Comparison of ENCODE assay signal across 27 mouse cellular contexts in the genomic region with DNA sequence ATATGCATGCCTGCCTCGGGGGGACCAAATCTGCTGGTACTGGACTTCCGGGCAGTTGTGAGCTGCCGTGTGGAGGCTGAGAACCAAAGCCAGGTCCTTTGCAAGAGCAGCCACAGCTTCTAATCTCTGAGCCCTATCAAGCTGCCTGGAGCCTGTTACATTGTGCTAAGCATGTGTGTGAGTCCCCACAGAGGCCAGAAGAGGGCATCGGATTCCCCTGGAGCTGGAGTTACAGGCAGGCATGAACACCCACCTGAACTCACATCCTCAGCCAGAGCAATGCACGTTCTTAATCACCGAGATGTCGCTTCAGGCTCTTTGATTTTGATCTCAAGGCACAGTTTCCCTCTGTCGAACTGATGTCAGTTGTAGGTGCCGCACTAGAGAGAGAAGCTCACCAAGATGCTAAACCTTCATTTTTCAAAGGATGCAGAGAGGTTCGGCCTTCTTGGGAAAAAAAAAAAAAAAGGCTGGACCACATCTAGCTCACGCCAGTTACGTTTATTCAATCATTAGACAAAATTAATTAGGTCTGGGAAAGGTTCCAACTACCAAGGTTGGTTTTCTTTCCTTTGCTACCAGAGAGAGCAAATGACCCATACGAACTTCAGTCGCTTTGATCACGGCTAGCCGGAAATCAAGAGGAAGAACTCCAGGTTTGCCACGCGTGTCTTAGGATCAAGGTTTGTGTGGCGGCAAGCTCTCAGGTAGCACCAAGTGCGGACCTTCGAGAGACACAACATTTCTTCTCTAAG. TPM values are rescaled to one million over a fixed set of nuclear protein-coding genes. Genes with fewer than 3 reads are reported as not detected.
DNase-seq lines count a peak whose midpoint lies in the region; ATAC-seq and TF ChIP-seq lines count a peak whose summit lies in the region.
"Had no signal": no experiment of that assay in that cellular context is flagged by ENCODE, and none has a peak within 500 bp of the region (broad histone marks: within the 10 kb centered on the region; RNA-seq: fewer than 3 reads in every experiment).

No protein-coding gene starts in this region.

- no peaks in the 10 kb centered on the region for H3K4me1 ChIP-seq in kidney, embryonic 15.5 days
- H3K4me1 ChIP-seq in kidney, embryonic 14.5 days (ENCODE audit: control insufficient read depth, insufficient read depth, low read length), result no peaks in the 10 kb centered on the region
- H3K4me1 ChIP-seq in liver, embryonic 14.5 days (replicated peaks; ENCODE audit: control insufficient read depth in 2 of 2, insufficient read depth in 2 of 2, low read length in 1 of 2), result no peaks in the 10 kb centered on the region
- no peaks in the 10 kb centered on the region for H3K4me1 ChIP-seq in ES-Bruce4 (ENCODE audit: control insufficient read depth, insufficient read depth, low read length)
- H3K4me1 ChIP-seq: forebrain, embryonic 15.5 days; hindbrain, embryonic 12.5 days; limb, embryonic 13.5 days; liver, embryonic 12.5 days had no signal

- TF ChIP-seq POLR2A in ES-Bruce4 (IDR thresholded peaks at IDR 0.05; ENCODE audit: insufficient read depth, low read length), result no peak
- TF ChIP-seq POLR2A in brain, embryonic 14.5 days (IDR thresholded peaks at IDR 0.05; ENCODE audit: borderline replicate concordance, extremely low read depth, insufficient read depth, insufficient read length, poor library complexity, severe bottlenecking), result no peak

- TF ChIP-seq EP300 in liver, embryonic 14.5 days (IDR thresholded peaks at IDR 0.05; ENCODE audit: low read depth), result no peak
- TF ChIP-seq EP300 in ES-Bruce4 (IDR thresholded peaks at IDR 0.05; ENCODE audit: insufficient read depth, low read depth, low read length), result no peak

- no peak for ATAC-seq in kidney, embryonic 15.5 days (replicated peaks; ENCODE audit: low FRiP score)
- ATAC-seq in kidney, embryonic 14.5 days (ENCODE audit: low FRiP score, low TSS enrichment), result no peak
- ATAC-seq in liver, embryonic 14.5 days (ENCODE audit: insufficient read depth), result no peak
- ATAC-seq: forebrain, embryonic 15.5 days; intestine, postnatal 0 days; liver, embryonic 12.5 days had no signal

- H3K9me3 ChIP-seq in kidney, embryonic 15.5 days (replicated peaks), result no peaks in the 10 kb centered on the region
- no peaks in the 10 kb centered on the region for H3K9me3 ChIP-seq in kidney, embryonic 14.5 days (ENCODE audit: control insufficient read depth, low read length)
- no peaks in the 10 kb centered on the region for H3K9me3 ChIP-seq in liver, embryonic 14.5 days (ENCODE audit: control insufficient read depth, low read length)
- no peaks in the 10 kb centered on the region for H3K9me3 ChIP-seq in ES-Bruce4 (replicated peaks; ENCODE audit: control insufficient read depth, insufficient read depth, low read length, poor library complexity, severe bottlenecking)
- H3K9me3 ChIP-seq: forebrain, embryonic 15.5 days; hindbrain, embryonic 12.5 days; limb, embryonic 13.5 days; liver, embryonic 12.5 days had no signal

- no peak for DNase-seq in liver, embryonic 14.5 days (ENCODE audit: low read depth in 3 of 3, low spot score in 3 of 3)
- no peak for DNase-seq in liver
- DNase-seq in brain, embryonic 14.5 days (ENCODE audit: low read depth), result peak; percentile 32
- DNase-seq in B cell, adult 2 months, result no peak
- DNase-seq: adrenal gland, postnatal 10 days; cerebellum, adult 8-10 months; cerebellum, postnatal 25 days; gastrocnemius, postnatal 36 days; heart, adult 18-20 months; heart, postnatal 36 days; lung, adult 2 months; lung, postnatal 14 days; midbrain, embryonic 14.5 days; thymus, adult 2 months; thymus, postnatal 36 days had no signal

- 0 out of 2 replicates have a peak, but pooled peaks have one; percentile 4 for TF ChIP-seq CTCF in liver, embryonic 14.5 days (IDR thresholded peaks at IDR 0.05; ENCODE audit: low read depth)
- TF ChIP-seq CTCF in ES-Bruce4 (IDR thresholded peaks at IDR 0.05; ENCODE audit: low read depth, low read length), result peak; percentile 47
- TF ChIP-seq CTCF in brain, embryonic 14.5 days (IDR thresholded peaks at IDR 0.05; ENCODE audit: borderline replicate concordance, extremely low read depth, insufficient read depth, insufficient read length), result no peak

- H3K4me3 ChIP-seq in kidney, embryonic 15.5 days (replicated peaks), result no peak overlapping the region
- H3K4me3 ChIP-seq in kidney, embryonic 14.5 days (ENCODE audit: low read length), result no peak overlapping the region
- H3K4me3 ChIP-seq in liver, embryonic 14.5 days (ENCODE audit: insufficient read depth in 1 of 2, low read depth in 2 of 2, low read length in 2 of 2), result no peak overlapping the region
- H3K4me3 ChIP-seq in ES-Bruce4 (ENCODE audit: low read depth, low read length), result no peak overlapping the region
- H3K4me3 ChIP-seq: forebrain, embryonic 15.5 days; hindbrain, embryonic 12.5 days; limb, embryonic 13.5 days; liver, embryonic 12.5 days had no signal

- 68% methylated on average over 21 of the region's 21 CpGs for WGBS in kidney, embryonic 15.5 days
- 67% methylated on average over 21 of the region's 21 CpGs for WGBS in kidney, embryonic 14.5 days
- WGBS in liver, embryonic 14.5 days (ENCODE audit: insufficient replicate concordance), result 74% methylated on average over 21 of the region's 21 CpGs

- no peak overlapping the region for H3K4me2 ChIP-seq in kidney, embryonic 15.5 days
- H3K4me2 ChIP-seq in kidney, embryonic 14.5 days (replicated peaks; ENCODE audit: low read depth, low read length), result no peak overlapping the region
- H3K4me2 ChIP-seq in liver, embryonic 14.5 days (ENCODE audit: low read depth), result no peak overlapping the region
- H3K4me2 ChIP-seq: forebrain, embryonic 15.5 days; heart, embryonic 11.5 days; hindbrain, embryonic 12.5 days; limb, embryonic 13.5 days; liver, embryonic 12.5 days had no signal

- no peaks in the 10 kb centered on the region for H3K36me3 ChIP-seq in kidney, embryonic 15.5 days
- no peaks in the 10 kb centered on the region for H3K36me3 ChIP-seq in kidney, embryonic 14.5 days (ENCODE audit: control insufficient read depth, insufficient read depth, low read length)
- no peaks in the 10 kb centered on the region for H3K36me3 ChIP-seq in liver, embryonic 14.5 days (replicated peaks; ENCODE audit: control insufficient read depth, insufficient read depth, low read depth)
- no peaks in the 10 kb centered on the region for H3K36me3 ChIP-seq in ES-Bruce4 (ENCODE audit: control insufficient read depth, insufficient read depth, low read length, poor library complexity, severe bottlenecking)
- H3K36me3 ChIP-seq: forebrain, embryonic 15.5 days; hindbrain, embryonic 12.5 days; limb, embryonic 13.5 days; liver, embryonic 12.5 days had no signal

- 0 out of 2 replicates have a peak overlapping the region, but pooled peaks have one; percentile 32 for H3K27ac ChIP-seq in kidney, embryonic 15.5 days
- H3K27ac ChIP-seq in kidney, embryonic 14.5 days (ENCODE audit: low read depth, low read length), result no peak overlapping the region
- H3K27ac ChIP-seq in liver, embryonic 14.5 days, result no peak overlapping the region
- no peak overlapping the region for H3K27ac ChIP-seq in ES-Bruce4 (ENCODE audit: insufficient read depth, low read length)
- H3K27ac ChIP-seq: forebrain, embryonic 15.5 days; hindbrain, embryonic 12.5 days; limb, embryonic 13.5 days; liver, embryonic 12.5 days had no signal

- H3K9ac ChIP-seq in kidney, embryonic 15.5 days, result no peak overlapping the region
- no peak overlapping the region for H3K9ac ChIP-seq in kidney, embryonic 14.5 days (ENCODE audit: low read depth, low read length)
- H3K9ac ChIP-seq in liver, embryonic 14.5 days (replicated peaks), result no peak overlapping the region
- H3K9ac ChIP-seq in ES-Bruce4 (ENCODE audit: low read depth, poor library complexity, severe bottlenecking), result no peak overlapping the region
- H3K9ac ChIP-seq: forebrain, embryonic 15.5 days; hindbrain, embryonic 12.5 days; limb, embryonic 13.5 days; liver, embryonic 12.5 days had no signal

- H3K27me3 ChIP-seq in kidney, embryonic 15.5 days, result no peaks in the 10 kb centered on the region
- no peaks in the 10 kb centered on the region for H3K27me3 ChIP-seq in kidney, embryonic 14.5 days (ENCODE audit: control insufficient read depth, insufficient read depth, low read length)
- no peaks in the 10 kb centered on the region for H3K27me3 ChIP-seq in liver, embryonic 14.5 days (ENCODE audit: control insufficient read depth, insufficient read depth, low read length)
- no peaks in the 10 kb centered on the region for H3K27me3 ChIP-seq in ES-Bruce4 (ENCODE audit: control insufficient read depth, insufficient read depth, low read length, poor library complexity, severe bottlenecking)
- H3K27me3 ChIP-seq: forebrain, embryonic 15.5 days; hindbrain, embryonic 12.5 days; limb, embryonic 13.5 days; liver, embryonic 12.5 days had no signal

RNA-seq across cellular contexts. Expression of a gene that starts 18.6 kb away (rescaled TPM):
- polyA plus RNA-seq in kidney, embryonic 15.5 days (2015; fragmentation: Nextera tagmentation; extraction: Ambion mirVana), result not detected in 2 replicates
- not detected in 2 replicates for polyA plus RNA-seq in kidney, embryonic 14.5 days (2014; fragmentation: Nextera tagmentation; extraction: Ambion mirVana)
- polyA plus RNA-seq in liver, embryonic 14.5 days (2012; rRNA removed), result not detected in 2 replicates
- polyA plus RNA-seq in liver, embryonic 14.5 days (2014; fragmentation: Nextera tagmentation; extraction: Ambion mirVana), result not detected in 2 replicates
- not detected in 2 replicates for polyA plus RNA-seq in ES-Bruce4 (2011; ENCODE audit: insufficient read depth, insufficient read length, low read depth, missing spikeins)
- not detected in 2 replicates for polyA plus RNA-seq in brain, embryonic 14.5 days (2012; rRNA removed)
- polyA plus RNA-seq: embryonic facial prominence, embryonic 11.5 days; forebrain, embryonic 15.5 days; frontal cortex, adult 2 months; heart, embryonic 11.5 days; heart, embryonic 16.5 days; hindbrain, embryonic 12.5 days; intestine, postnatal 0 days; limb, embryonic 13.5 days; liver, embryonic 12.5 days; lung, adult 2 months; midbrain, embryonic 14.5 days had no signal
